Mouse (Mus musculus) hindbrain, postnatal 0 days (tissue): ENCODE measurements at regions not wholly inside any gene's neighbourhood (a gene's known extent, or its start where the extent isn't known, plus 50 kb on each side); places are given as distances from the start of the nearest gene placed in this dataset.
A peak's percentile ranks its signal among the peaks of the same experiment; 100 is the strongest.

Experiments used
- ATAC-seq: fragments of 200-750 bp; cut with Nextera tagmentation; 2 replicates; pipeline ENCODE4 v1.8.0; 2017; ENCODE audit warnings: mild to moderate bottlenecking, moderate TSS enrichment, moderate library complexity
- DNase-seq: peaks from one replicate; pipeline ENCODE4 v3.0.0-alpha.2; 2015; ENCODE audit warnings: low spot score
- H3K27ac ChIP-seq: fragments of 300-500 bp; sonication (generic); 2 replicates; pipeline ENCODE4 v1.5.1; 2014; ENCODE audit warnings: mild to moderate bottlenecking
- H3K27me3 ChIP-seq: fragments of 300-500 bp; sonication (generic); 2 replicates; pipeline ENCODE4 v1.6.1; 2014; ENCODE audit warnings: low read length, mixed read lengths; ENCODE audit not compliant: insufficient read depth
- H3K36me3 ChIP-seq: fragments of 300-500 bp; sonication (generic); 2 replicates; pipeline ENCODE4 v1.6.1; 2014; ENCODE audit warnings: low read length, mixed read lengths; ENCODE audit not compliant: insufficient read depth
- H3K4me1 ChIP-seq: fragments of 300-500 bp; sonication (generic); 2 replicates; pipeline ENCODE4 v1.6.1; 2014; ENCODE audit warnings: antibody characterized with exemption, low read length, mixed read lengths; ENCODE audit not compliant: insufficient read depth
- H3K4me2 ChIP-seq: fragments of 300-500 bp; sonication (generic); 2 replicates; pipeline ENCODE4 v1.6.1; 2014; ENCODE audit warnings: low read depth, mild to moderate bottlenecking, low read length, moderate library complexity, mixed read lengths
- H3K4me3 ChIP-seq: fragments of 300-500 bp; sonication (generic); 2 replicates; pipeline ENCODE4 v1.5.1; 2014; ENCODE audit warnings: low read length
- H3K9ac ChIP-seq: fragments of 300-500 bp; sonication (generic); replicated peaks from 2 replicates; pipeline ENCODE4 v1.6.1; 2014; ENCODE audit warnings: mild to moderate bottlenecking, low read length, moderate library complexity, mixed read lengths
- H3K9me3 ChIP-seq: fragments of 300-500 bp; sonication (generic); 2 replicates; pipeline ENCODE4 v1.6.1; 2016; ENCODE audit warnings: low read length, mixed read lengths
- CTCF ChIP-seq: IDR thresholded peaks from 2 replicates; pipeline ENCODE4 v1.5.1; 2016; ENCODE audit warnings: antibody characterized with exemption, control low read depth, low read depth
- WGBS: fragments of 180-500 bp; shearing (Covaris S2); extraction: QIAGEN DNeasy Blood & Tissue Kit; methylation state at CpG from one replicate; pipeline ENCODE4 v1.1.7; 2014; 5-methylcytosine and 5-hydroxymethylcytosine counted together

- no peaks in the 10 kb centered on the region for H3K4me1 ChIP-seq
Measured at GRCm38 (mm10) chr1:56206615-56207267, 430.5 kb downstream of the Hsfy2 start.

GRCm38 (mm10) chr1:56195224-56195623 lies 442.0 kb downstream of the Hsfy2 start:
- DNase-seq (no peak), ATAC-seq (no peak)
- Histone ChIP-seq H3K36me3 (no peaks in the 10 kb centered on the region), H3K4me3 (no peak overlapping the region), H3K9me3 (no peaks in the 10 kb centered on the region), H3K27ac (no peak overlapping the region), H3K4me1 (no peaks in the 10 kb centered on the region), H3K27me3 (no peaks in the 10 kb centered on the region), H3K4me2 (no peak overlapping the region), H3K9ac (no peak overlapping the region)
- WGBS: 95% methylated on average over 2 of the region's 2 CpGs
- 0 out of 2 replicates have a peak, but pooled peaks have one; percentile 20 for TF ChIP-seq CTCF

More at GRCm38 (mm10) chr1:56206615-56207267, 430.5 kb downstream of the Hsfy2 start:
- DNase-seq (no peak), ATAC-seq (no peak)
- Histone ChIP-seq H3K9ac (no peak overlapping the region), H3K36me3 (no peaks in the 10 kb centered on the region), H3K27ac (no peak overlapping the region), H3K4me2 (no peak overlapping the region), H3K4me3 (no peak overlapping the region), H3K27me3 (no peaks in the 10 kb centered on the region), H3K9me3 (no peaks in the 10 kb centered on the region)
- TF ChIP-seq CTCF: no peak
- 89% methylated on average over 10 of the region's 10 CpGs for WGBS

- Histone ChIP-seq H3K4me3 (no peak overlapping the region), H3K9me3 (no peaks in the 10 kb centered on the region), H3K4me2 (no peak overlapping the region), H3K4me1 (no peaks in the 10 kb centered on the region), H3K9ac (no peak overlapping the region), H3K36me3 (no peaks in the 10 kb centered on the region), H3K27me3 (no peaks in the 10 kb centered on the region), H3K27ac (no peak overlapping the region)
- WGBS: 76% methylated on average over 8 of the region's 8 CpGs
- DNase-seq (no peak), ATAC-seq (no peak)
- TF ChIP-seq CTCF: no peak
Measured at GRCm38 (mm10) chr1:56183503-56184198, 453.6 kb downstream of the Hsfy2 start.

GRCm38 (mm10) chr1:56179206-56179985 lies 457.8 kb downstream of the Hsfy2 start:
- Histone ChIP-seq H3K9ac (no peak overlapping the region), H3K27me3 (no peaks in the 10 kb centered on the region), H3K27ac (no peak overlapping the region), H3K4me1 (no peaks in the 10 kb centered on the region), H3K4me2 (no peak overlapping the region), H3K36me3 (no peaks in the 10 kb centered on the region), H3K4me3 (no peak overlapping the region), H3K9me3 (no peaks in the 10 kb centered on the region)
- no peak for TF ChIP-seq CTCF
- ATAC-seq (no peak), DNase-seq (peak; percentile 12)
- WGBS: 68% methylated on average over 10 of the region's 10 CpGs

- Histone ChIP-seq H3K9ac (no peak overlapping the region), H3K4me2 (no peak overlapping the region), H3K9me3 (no peaks in the 10 kb centered on the region), H3K4me1 (no peaks in the 10 kb centered on the region), H3K36me3 (no peaks in the 10 kb centered on the region), H3K4me3 (no peak overlapping the region), H3K27me3 (no peaks in the 10 kb centered on the region), H3K27ac (no peak overlapping the region)
- ATAC-seq (no peak), DNase-seq (no peak)
- no peak for TF ChIP-seq CTCF
- WGBS: 46% methylated on average over 4 of the region's 4 CpGs
Measured at GRCm38 (mm10) chr1:56171157-56171556, 466.1 kb downstream of the Hsfy2 start.

GRCm38 (mm10) chr1:56168712-56169111 lies 468.5 kb downstream of the Hsfy2 start:
- no peak for DNase-seq
- Histone ChIP-seq H3K9me3 (no peaks in the 10 kb centered on the region), H3K27ac (no peak overlapping the region), H3K36me3 (no peaks in the 10 kb centered on the region), H3K27me3 (no peaks in the 10 kb centered on the region), H3K4me2 (no peak overlapping the region), H3K4me3 (no peak overlapping the region), H3K9ac (no peak overlapping the region), H3K4me1 (no peaks in the 10 kb centered on the region)
- 84% methylated on average over 1 of the region's 1 CpGs for WGBS
- TF ChIP-seq CTCF: no peak
- ATAC-seq: no peak
